Mouse (Mus musculus): ENCODE results near the gene Myof. TPM values are rescaled to one million over a fixed set of nuclear protein-coding genes. Genes with fewer than 3 reads are reported as not detected.

The Myof gene
- polyA plus RNA-seq, 1 experiment, result 4.8 TPM

- peaks cover 7% of the 10 kb centered on the region; the same call in 1 of the 2 replicates for H3K27me3 ChIP-seq (ENCODE audit: control insufficient read depth, insufficient read depth, low read length)
- TF ChIP-seq CTCF (IDR thresholded peaks at IDR 0.05; ENCODE audit: extremely low read depth, insufficient read length, insufficient replicate concordance, low read depth, low read length), result no peak
- no peak for TF ChIP-seq POLR2A (IDR thresholded peaks at IDR 0.05; ENCODE audit: low read depth, low read length)
- H3K4me1 ChIP-seq (ENCODE audit: control insufficient read depth, insufficient read depth, insufficient read length, low read length), result no peaks in the 10 kb centered on the region
- H3K27ac ChIP-seq (ENCODE audit: insufficient read depth, low read depth, low read length), result no peak overlapping the region
- WGBS, result 82% methylated on average over 3 of the region's 3 CpGs
- H3K4me3 ChIP-seq (ENCODE audit: low read depth, low read length), result no peak overlapping the region
- H3K36me3 ChIP-seq (ENCODE audit: control insufficient read depth, insufficient read depth, low read length), result no peaks in the 10 kb centered on the region
Measured at GRCm38 (mm10) chr19:38045198-38045597, 1.8 kb upstream of the Myof start.

- no peaks in the 10 kb centered on the region for H3K36me3 ChIP-seq (ENCODE audit: control insufficient read depth, insufficient read depth, low read length)
- H3K4me3 ChIP-seq (ENCODE audit: low read depth, low read length), result peak overlapping the region; percentile 51
- WGBS, result 3% methylated on average over 5 of the region's 5 CpGs
- peak overlapping the region; percentile 24 for H3K27ac ChIP-seq (ENCODE audit: insufficient read depth, low read depth, low read length)
- H3K4me1 ChIP-seq (ENCODE audit: control insufficient read depth, insufficient read depth, insufficient read length, low read length), result peaks cover 8% of the 10 kb centered on the region; the same call in 1 of the 2 replicates
- TF ChIP-seq CTCF (IDR thresholded peaks at IDR 0.05; ENCODE audit: extremely low read depth, insufficient read length, insufficient replicate concordance, low read depth, low read length) (no peak), POLR2A (IDR thresholded peaks at IDR 0.05; ENCODE audit: low read depth, low read length) (no peak)
- H3K27me3 ChIP-seq (ENCODE audit: control insufficient read depth, insufficient read depth, low read length), result peaks cover 7% of the 10 kb centered on the region; the same call in 1 of the 2 replicates
Measured at GRCm38 (mm10) chr19:38042261-38042722, 1.1 kb downstream of the Myof start.

DNA sequence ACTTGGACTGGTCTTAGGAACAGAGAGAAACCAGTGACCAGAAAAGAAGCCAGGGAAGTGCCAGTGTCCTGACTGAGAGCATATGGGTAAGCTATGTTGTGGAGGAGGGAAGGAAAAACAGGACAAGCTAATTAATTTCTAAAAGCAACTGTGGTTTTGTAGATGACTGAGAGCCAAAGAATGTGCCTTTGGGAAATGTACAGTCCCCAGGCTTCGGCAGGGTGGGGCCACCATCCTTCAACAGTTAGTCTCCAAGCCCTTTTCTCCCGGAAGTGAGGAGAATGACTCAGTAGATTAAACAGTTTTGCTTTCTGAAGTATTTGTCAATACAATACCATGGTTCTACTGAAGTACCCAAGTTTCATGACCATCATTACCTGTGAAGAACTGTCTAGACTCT is 5.1 kb downstream of the Myof start:
- no peak for TF ChIP-seq POLR2A (IDR thresholded peaks at IDR 0.05; ENCODE audit: low read depth, low read length)
- no peak for TF ChIP-seq CTCF (IDR thresholded peaks at IDR 0.05; ENCODE audit: extremely low read depth, insufficient read length, insufficient replicate concordance, low read depth, low read length)
- 17% methylated on average over 2 of the region's 2 CpGs for WGBS
- H3K4me3 ChIP-seq (ENCODE audit: low read depth, low read length), result no peak overlapping the region
- peaks cover 20% of the 10 kb centered on the region; the same call in 1 of the 2 replicates for H3K4me1 ChIP-seq (ENCODE audit: control insufficient read depth, insufficient read depth, insufficient read length, low read length)
- peak overlapping the region; percentile 64 for H3K27ac ChIP-seq (ENCODE audit: insufficient read depth, low read depth, low read length)
- H3K27me3 ChIP-seq (ENCODE audit: control insufficient read depth, insufficient read depth, low read length), result peaks cover 7% of the 10 kb centered on the region; the same call in 1 of the 2 replicates
- no peaks in the 10 kb centered on the region for H3K36me3 ChIP-seq (ENCODE audit: control insufficient read depth, insufficient read depth, low read length)

DNA sequence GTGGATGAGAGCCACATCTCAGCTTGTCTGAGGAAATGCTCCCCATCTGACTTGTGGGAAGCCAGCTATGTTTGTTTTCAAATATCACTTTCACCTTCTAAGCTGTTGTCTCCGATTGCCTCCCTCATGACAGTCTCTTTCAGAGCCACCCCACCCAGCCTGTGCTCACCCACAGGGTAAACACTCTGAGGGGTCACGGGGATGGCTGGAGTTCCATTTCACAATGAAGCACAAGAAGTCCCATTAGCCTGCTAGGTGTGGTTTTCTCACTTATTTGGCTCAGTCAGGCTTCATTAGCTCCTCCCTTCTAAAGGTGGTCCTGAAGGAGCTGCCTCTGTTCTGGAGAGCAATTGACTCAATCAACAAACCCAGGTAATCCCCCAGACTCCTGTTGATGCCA is 7.6 kb downstream of the Myof start:
- Histone ChIP-seq H3K36me3 (ENCODE audit: control insufficient read depth, insufficient read depth, low read length) (no peaks in the 10 kb centered on the region), H3K27me3 (ENCODE audit: control insufficient read depth, insufficient read depth, low read length) (no peaks in the 10 kb centered on the region), H3K4me1 (ENCODE audit: control insufficient read depth, insufficient read depth, insufficient read length, low read length) (peaks cover 31% of the 10 kb centered on the region; the same call in 1 of the 2 replicates), H3K4me3 (ENCODE audit: low read depth, low read length) (no peak overlapping the region), H3K27ac (ENCODE audit: insufficient read depth, low read depth, low read length) (no peak overlapping the region)
- TF ChIP-seq CTCF (IDR thresholded peaks at IDR 0.05; ENCODE audit: extremely low read depth, insufficient read length, insufficient replicate concordance, low read depth, low read length) (no peak), POLR2A (IDR thresholded peaks at IDR 0.05; ENCODE audit: low read depth, low read length) (no peak)
- WGBS, result 71% methylated on average over 2 of the region's 2 CpGs

DNA sequence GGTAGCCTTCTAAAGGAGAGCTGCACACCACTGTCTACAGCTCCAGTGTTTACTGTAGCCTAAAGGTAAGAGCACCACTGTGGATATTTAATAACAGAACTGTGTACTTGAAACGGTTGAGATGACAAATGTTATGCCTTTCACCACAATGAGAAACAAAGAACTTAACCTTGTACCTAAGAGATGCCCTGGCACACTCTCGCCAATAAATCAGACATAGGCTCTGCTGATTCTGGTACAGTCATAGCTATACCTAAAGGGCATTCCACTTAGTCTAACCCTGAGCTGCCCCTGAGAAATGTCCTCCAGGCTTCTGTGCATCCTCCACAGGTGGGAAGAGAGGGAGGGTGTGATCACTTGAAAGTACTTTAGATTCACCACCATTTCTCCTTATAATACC is 8.7 kb downstream of the Myof start:
- no peaks in the 10 kb centered on the region for H3K36me3 ChIP-seq (ENCODE audit: control insufficient read depth, insufficient read depth, low read length)
- peaks cover 38% of the 10 kb centered on the region; the same call in 1 of the 2 replicates for H3K4me1 ChIP-seq (ENCODE audit: control insufficient read depth, insufficient read depth, insufficient read length, low read length)
- TF ChIP-seq CTCF (IDR thresholded peaks at IDR 0.05; ENCODE audit: extremely low read depth, insufficient read length, insufficient replicate concordance, low read depth, low read length), result no peak
- no peak for TF ChIP-seq POLR2A (IDR thresholded peaks at IDR 0.05; ENCODE audit: low read depth, low read length)
- H3K27me3 ChIP-seq (ENCODE audit: control insufficient read depth, insufficient read depth, low read length), result no peaks in the 10 kb centered on the region
- no peak overlapping the region for H3K4me3 ChIP-seq (ENCODE audit: low read depth, low read length)
- WGBS, result 77% methylated on average over 2 of the region's 2 CpGs
- no peak overlapping the region for H3K27ac ChIP-seq (ENCODE audit: insufficient read depth, low read depth, low read length)

DNA sequence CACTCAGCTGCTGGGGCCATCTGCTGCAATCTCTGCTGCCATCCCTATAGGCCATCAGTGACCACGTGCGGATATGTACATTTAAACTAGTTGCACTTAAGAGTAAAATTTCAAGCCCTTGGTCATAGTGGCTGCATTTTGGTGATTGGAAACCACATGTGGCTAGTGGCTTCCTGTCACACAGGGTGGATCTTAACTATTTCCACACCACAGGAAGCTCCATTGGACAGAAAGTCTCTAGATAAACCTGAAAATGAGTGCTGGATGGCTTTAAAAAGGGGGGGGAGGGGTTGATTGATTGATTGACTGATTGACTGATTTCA is 9.7 kb downstream of the Myof start:
- Histone ChIP-seq H3K4me3 (ENCODE audit: low read depth, low read length) (no peak overlapping the region), H3K27ac (ENCODE audit: insufficient read depth, low read depth, low read length) (peak overlapping the region; percentile 98), H3K4me1 (ENCODE audit: control insufficient read depth, insufficient read depth, insufficient read length, low read length) (peaks cover 39% of the 10 kb centered on the region; the same call in 1 of the 2 replicates), H3K36me3 (ENCODE audit: control insufficient read depth, insufficient read depth, low read length) (no peaks in the 10 kb centered on the region), H3K27me3 (ENCODE audit: control insufficient read depth, insufficient read depth, low read length) (no peaks in the 10 kb centered on the region)
- TF ChIP-seq CTCF (IDR thresholded peaks at IDR 0.05; ENCODE audit: extremely low read depth, insufficient read length, insufficient replicate concordance, low read depth, low read length), result no peak
- TF ChIP-seq POLR2A (IDR thresholded peaks at IDR 0.05; ENCODE audit: low read depth, low read length), result no peak
- WGBS, result 42% methylated on average over 2 of the region's 2 CpGs

GRCm38 (mm10) chr19:38032993-38033734 is 10.2 kb downstream of the Myof start:
- Histone ChIP-seq H3K27me3 (ENCODE audit: control insufficient read depth, insufficient read depth, low read length) (no peaks in the 10 kb centered on the region), H3K36me3 (ENCODE audit: control insufficient read depth, insufficient read depth, low read length) (no peaks in the 10 kb centered on the region), H3K27ac (ENCODE audit: insufficient read depth, low read depth, low read length) (peak overlapping the region; percentile 98), H3K4me3 (ENCODE audit: low read depth, low read length) (peak overlapping the region; percentile 50), H3K4me1 (ENCODE audit: control insufficient read depth, insufficient read depth, insufficient read length, low read length) (peaks cover 38% of the 10 kb centered on the region; the same call in 1 of the 2 replicates)
- TF ChIP-seq CTCF (IDR thresholded peaks at IDR 0.05; ENCODE audit: extremely low read depth, insufficient read length, insufficient replicate concordance, low read depth, low read length) (no peak), POLR2A (IDR thresholded peaks at IDR 0.05; ENCODE audit: low read depth, low read length) (peak; percentile 41; the same call in 1 of the 2 replicates)
- 35% methylated on average over 15 of the region's 15 CpGs for WGBS
